Mouse (Mus musculus) lung, adult 2 months (tissue): Measurements from ENCODE around the gene Acsm2. TPM values are rescaled to one million over a fixed set of nuclear protein-coding genes. Genes with fewer than 3 reads are reported as not detected.
"Not testable (repeated sequence)": the region's sequence is repeated elsewhere in the genome, so short reads cannot be mapped to it uniquely, and the experiment has no call there.

Experiments used
- DNase-seq: peaks from one replicate; pipeline ENCODE4 v3.0.0; 2022
- H3K4me1 ChIP-seq: fragments of 200-500 bp; 2 replicates; pipeline ENCODE4 v1.6.1; 2011; ENCODE audit warnings: low read length; ENCODE audit not compliant: control insufficient read depth, insufficient read depth
- H3K4me3 ChIP-seq: fragments of 200-500 bp; replicated peaks from 2 replicates; pipeline ENCODE3; 2011; ENCODE audit warnings: low read depth, mild to moderate bottlenecking, control low read depth, low read length; ENCODE audit errors: extremely low read depth
- CTCF ChIP-seq: fragments of 200-500 bp; IDR thresholded peaks from 2 replicates; pipeline ENCODE4 v1.5.1; 2011; ENCODE audit warnings: mild to moderate bottlenecking, low read length, control low read depth; ENCODE audit not compliant: insufficient read depth
- POLR2A ChIP-seq: fragments of 200-500 bp; IDR thresholded peaks from 2 replicates; pipeline ENCODE4 v1.6.1; 2011; ENCODE audit warnings: low read depth, mild to moderate bottlenecking, control low read depth, low read length, borderline replicate concordance; ENCODE audit errors: extremely low read depth
- WGBS: fragments of 180-500 bp; shearing (Covaris S2); methylation state at CpG from one replicate; pipeline ENCODE4 v1.1.7; 2018; 5-methylcytosine and 5-hydroxymethylcytosine counted together
- polyA plus RNA-seq: library from polyadenylated mRNA; depleted of rRNA; stranded (reverse); fragments of >200 nt; gene quantifications from 2 replicates; pipeline ENCODE4 v1.2.3, GENCODE M21; 2012

The Acsm2 gene
- polyA plus RNA-seq, 1 experiment = not detected

DNA sequence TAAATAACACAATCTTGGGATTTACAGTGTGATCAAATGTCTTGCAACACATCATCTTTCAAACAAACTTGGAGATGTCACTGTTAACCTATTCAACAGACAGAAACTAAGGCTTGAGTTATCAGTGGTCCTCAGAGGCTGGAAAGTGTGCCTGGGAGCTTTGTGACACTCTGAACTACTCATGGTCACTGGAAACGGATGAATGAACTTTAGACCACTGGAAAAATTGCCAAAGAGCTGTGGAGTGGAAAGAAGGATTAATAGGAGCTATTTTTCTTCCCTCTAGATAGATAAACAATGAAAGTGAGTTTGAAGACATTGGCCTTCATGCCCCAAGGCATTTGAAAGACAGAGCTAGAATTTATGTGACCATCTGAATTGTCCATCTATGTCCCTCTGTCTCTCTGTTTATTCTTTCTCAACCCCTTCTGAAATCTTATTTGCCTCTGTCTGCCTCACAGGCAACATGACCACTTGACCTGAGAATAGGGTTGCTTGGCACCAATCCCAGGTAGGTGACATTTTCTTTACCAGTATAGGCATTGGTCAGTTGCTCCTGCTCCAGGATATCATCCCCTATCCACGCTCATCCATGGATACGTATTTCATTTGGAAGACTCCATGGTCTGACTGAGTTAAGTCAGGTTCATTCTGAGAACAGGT is 5.8 kb downstream of the Acsm2 start:
- Histone ChIP-seq H3K4me3 (no peak overlapping the region), H3K4me1 (no peaks in the 10 kb centered on the region)
- 65% methylated on average over 3 of the region's 3 CpGs for WGBS
- no peak for DNase-seq
- TF ChIP-seq POLR2A = no peak

DNA sequence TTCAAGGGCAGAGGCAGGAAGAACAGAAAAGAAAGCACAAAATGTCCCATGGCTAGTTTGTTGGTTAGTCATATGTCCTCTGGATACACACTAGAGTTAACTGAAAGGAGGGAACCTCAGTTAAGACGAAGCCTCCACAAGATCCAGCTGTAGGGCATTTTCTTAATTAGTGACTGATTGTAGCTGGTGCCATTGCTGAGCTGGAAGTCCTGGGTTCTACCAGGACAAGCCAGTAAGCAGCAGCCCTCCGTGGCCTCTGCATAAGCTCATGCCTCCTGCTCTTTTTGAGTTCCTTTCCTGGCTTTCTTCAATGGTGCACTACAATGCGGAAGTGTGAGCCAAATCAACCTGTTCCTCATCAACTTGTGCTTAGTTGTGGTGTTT is 6.3 kb downstream of the Acsm2 start:
- DNase-seq = no peak
- no peak overlapping the region for H3K4me3 ChIP-seq
- 81% methylated on average over 3 of the region's 3 CpGs for WGBS
- TF ChIP-seq POLR2A (no peak), CTCF (no peak)
- H3K4me1 ChIP-seq = no peaks in the 10 kb centered on the region

DNA sequence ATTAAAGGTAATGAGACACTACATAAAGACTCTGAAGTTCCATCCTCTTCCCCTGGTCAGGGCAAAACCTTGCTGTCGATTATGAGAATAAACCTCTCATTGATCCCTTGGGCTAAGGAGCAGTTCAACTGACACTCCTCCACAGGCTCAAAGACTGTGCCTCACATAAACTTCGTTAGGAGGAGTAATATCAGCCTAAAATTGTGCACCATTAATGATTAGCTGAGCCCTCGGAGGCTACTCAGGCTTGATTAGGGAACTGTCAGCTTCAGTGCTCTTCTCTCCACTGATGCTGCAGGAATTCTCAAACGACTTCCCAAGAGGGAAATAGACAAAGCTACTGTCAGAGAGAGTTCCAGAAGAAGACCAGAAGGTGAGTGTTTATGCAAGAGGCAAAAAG is 7.3 kb downstream of the Acsm2 start:
- DNase-seq = no peak
- H3K4me3 ChIP-seq = no peak overlapping the region
- no peak for TF ChIP-seq CTCF
- no peak for TF ChIP-seq POLR2A
- H3K4me1 ChIP-seq = no peaks in the 10 kb centered on the region
- 51% methylated on average over 4 of the region's 4 CpGs for WGBS

DNA sequence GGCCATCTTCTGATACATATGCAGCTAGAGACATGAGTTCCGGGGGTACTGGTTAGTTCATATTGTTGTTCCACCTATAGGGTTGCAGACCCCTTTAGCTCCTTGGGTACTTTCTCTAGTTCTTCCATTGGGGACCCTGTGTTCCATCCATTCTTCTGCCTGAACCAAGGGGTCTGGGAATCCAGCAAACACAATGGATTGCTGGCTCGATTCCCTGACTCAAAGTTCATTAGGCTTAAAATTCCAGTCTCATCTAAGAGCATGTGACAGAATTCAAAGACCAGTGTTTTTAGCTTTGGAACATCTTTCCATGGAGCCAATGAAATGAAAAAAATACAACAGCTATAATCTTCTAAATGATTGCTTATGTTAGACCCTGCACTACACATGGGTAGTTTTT is 8.3 kb downstream of the Acsm2 start:
- DNase-seq, H3K4me3 ChIP-seq, H3K4me1 ChIP-seq: not testable (repeated sequence)
- WGBS = 92% methylated on average over 2 of the region's 2 CpGs

DNA sequence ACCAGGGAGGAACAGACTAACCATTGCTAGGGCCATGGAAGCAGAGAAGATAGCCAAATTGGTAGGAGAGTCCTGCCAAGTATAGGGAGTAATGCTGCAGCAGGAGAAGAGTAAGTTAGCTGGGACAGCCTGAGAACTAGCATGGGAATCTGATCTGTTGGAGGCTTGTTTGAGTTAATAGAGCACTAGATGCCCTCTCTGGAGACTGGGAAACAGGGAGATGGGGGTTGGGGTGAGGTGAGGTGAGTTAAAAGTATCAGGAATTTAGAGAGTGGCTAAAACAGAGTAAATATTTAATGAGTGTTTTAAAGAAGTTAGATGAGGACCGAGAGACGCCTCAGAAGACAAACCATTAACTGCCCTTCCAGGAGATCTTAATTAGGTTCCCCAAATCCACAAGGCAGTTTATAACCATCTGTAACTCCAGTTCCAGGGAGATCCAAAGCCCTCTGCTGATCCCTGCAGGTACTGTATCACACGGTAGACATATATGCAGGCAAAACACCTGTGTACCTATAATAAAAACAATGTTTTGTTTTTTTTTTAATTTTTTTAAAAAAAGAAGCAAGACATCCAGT is 40.5 kb downstream of the Acsm2 start:
- 59% methylated on average over 3 of the region's 3 CpGs for WGBS
- no peak for DNase-seq
- Histone ChIP-seq H3K4me3 (no peak overlapping the region), H3K4me1 (no peaks in the 10 kb centered on the region)
- TF ChIP-seq POLR2A (no peak), CTCF (no peak)

DNA sequence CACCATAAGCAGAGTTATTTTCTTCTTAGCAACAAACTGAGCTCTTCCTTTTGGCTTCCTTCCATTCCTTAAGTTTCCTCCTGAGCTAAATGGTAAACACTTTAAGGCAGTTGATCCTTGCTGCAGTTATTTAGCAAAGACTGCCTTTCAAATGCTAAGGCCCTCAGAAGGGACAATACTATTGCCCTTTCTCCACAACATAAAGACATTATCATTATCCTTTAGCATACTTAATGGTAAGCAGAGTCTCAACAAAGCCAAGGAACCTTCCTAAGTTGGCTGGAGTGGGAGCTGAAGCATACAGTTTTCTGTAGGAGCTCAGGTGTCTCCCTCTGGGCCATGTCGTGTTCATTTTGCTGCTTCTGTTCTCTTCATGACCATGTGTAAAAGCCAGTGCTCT is 41.2 kb downstream of the Acsm2 start:
- WGBS = 37% methylated on average over 1 of the region's 1 CpGs
- Histone ChIP-seq H3K4me3 (no peak overlapping the region), H3K4me1 (no peaks in the 10 kb centered on the region)
- no peak for DNase-seq
- no peak for TF ChIP-seq POLR2A
- no peak for TF ChIP-seq CTCF

DNA sequence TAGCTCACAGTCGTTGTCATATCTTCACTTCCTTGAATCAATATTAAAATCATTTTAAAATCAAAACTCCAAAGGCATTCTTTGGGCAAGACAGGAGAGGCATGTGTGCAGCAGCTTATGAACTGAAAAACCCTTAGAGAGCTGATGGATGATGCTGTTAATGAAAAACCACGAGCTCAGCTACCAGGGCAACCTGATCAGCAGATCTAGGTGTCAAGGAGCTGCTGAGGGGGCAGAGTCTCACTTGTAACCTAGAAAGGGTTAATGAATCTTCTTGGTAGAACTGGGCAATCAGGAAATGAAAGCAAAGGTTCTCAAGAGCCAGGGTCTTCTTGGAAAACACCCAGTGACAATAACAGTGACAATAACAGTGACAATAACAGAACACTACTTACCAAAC is 42.4 kb downstream of the Acsm2 start:
- Histone ChIP-seq H3K4me3 (no peak overlapping the region), H3K4me1 (no peaks in the 10 kb centered on the region)
- DNase-seq = no peak
- TF ChIP-seq CTCF (no peak), POLR2A (no peak)
- WGBS = 36% methylated on average over 2 of the region's 2 CpGs

DNA sequence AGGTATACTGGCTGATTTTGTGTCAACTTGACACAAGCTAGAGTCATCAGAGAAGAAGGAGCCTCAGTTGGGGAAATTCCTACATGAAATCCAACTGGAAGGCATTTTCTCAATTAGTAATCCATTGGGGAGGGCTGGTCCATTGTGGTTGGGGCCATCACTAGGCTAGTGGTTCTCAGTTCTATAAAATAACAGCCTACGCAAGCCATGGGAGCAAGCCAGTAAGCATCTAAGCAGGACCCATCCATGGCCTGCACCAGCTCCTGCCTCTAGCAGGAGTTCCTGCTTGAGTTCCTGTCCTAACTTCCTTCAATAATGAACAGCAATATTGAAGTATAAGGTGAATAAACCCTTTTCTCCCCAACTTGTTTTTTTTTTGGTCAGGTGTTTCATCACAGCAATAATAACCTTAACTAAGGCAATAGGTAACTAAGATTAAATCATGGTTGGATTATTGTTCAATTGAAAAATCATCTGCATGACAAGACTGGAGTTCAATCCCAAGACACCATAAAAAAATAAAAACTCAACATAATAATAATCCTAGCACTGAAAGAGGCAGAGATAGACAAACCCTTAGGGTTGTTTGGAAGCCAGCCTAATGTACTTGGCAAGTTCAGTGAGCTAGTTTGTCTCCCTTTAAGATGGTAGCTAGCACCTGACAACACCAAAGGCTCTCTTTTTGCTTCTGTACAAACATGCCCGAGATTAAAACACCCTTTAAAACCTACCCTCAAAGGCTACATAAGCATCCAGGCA is 47.2 kb downstream of the Acsm2 start:
- H3K4me1 ChIP-seq = no peaks in the 10 kb centered on the region
- H3K4me3 ChIP-seq = no peak overlapping the region
- TF ChIP-seq POLR2A = no peak
- TF ChIP-seq CTCF = no peak
- no peak for DNase-seq
- WGBS = 78% methylated on average over 2 of the region's 2 CpGs

DNA sequence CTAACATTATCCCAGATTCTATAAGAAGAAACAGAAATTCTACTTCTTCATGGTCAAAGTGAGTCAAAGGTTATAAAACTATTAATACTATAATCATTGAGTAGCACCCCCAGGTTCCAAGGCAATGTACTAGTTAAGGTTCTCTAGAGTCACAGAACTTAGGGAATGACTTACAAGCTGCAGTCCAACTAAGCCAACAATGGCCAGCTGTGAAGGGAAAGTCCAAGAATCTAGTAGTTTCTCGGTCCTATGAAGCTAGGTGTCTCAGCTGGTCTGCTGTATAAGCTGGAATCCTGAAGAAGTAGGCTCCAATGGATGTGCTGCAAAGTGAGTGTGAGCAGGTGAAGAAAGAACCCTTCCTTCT is 47.8 kb downstream of the Acsm2 start:
- DNase-seq = no peak
- WGBS = 50% methylated on average over 1 of the region's 1 CpGs
- TF ChIP-seq POLR2A (no peak), CTCF (no peak)
- H3K4me1 ChIP-seq = no peaks in the 10 kb centered on the region
- no peak overlapping the region for H3K4me3 ChIP-seq

DNA sequence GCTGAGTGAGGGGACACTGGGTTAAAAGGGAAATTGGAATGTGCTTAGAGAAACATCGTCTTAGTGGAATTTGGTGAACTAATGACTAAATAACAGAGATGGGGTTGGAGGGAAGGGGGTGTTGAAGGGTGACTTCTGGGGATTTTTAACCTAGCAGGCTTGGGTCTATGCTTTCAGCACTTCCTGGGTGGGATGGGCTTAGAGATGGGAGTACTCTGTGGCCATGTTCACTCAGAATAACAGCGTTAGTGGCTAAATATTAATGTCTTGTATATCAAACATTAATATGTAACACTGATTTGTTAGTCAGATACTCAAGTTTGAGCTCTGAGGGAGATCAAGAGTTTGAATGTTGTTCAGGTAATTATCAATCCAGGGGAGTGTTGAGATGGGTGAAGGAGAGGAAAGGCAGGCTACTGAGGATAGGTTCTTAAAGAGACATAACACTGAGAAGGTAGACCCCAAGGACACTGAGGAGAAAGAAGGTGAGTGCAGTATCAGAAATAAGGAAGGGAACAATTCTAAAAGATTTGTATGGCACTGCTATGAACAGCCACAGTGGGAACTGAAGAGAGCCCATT is 50.9 kb downstream of the Acsm2 start:
- DNase-seq = no peak
- H3K4me3 ChIP-seq = no peak overlapping the region
- no peaks in the 10 kb centered on the region for H3K4me1 ChIP-seq
- WGBS = 64% methylated on average over 2 of the region's 2 CpGs
- TF ChIP-seq CTCF (no peak), POLR2A (no peak)
